Mouse (Mus musculus) stomach, postnatal 0 days (tissue): ENCODE measurements at regions not wholly inside any gene's neighbourhood (a gene's known extent, or its start where the extent isn't known, plus 50 kb on each side); places are given as distances from the start of the nearest gene placed in this dataset.

Experiments
- CTCF ChIP-seq: IDR thresholded peaks from 2 replicates; pipeline ENCODE4 v1.5.1; 2016; ENCODE audit warnings: antibody characterized with exemption, low read depth, mild to moderate bottlenecking, moderate library complexity
- EP300 ChIP-seq: optimal IDR thresholded peaks from 2 replicates; pipeline ENCODE3; 2016; ENCODE audit warnings: antibody characterized with exemption

GRCm38 (mm10) chr8:17659753-17660361, 1318.2 kb downstream of the Defb40 start:
- TF ChIP-seq CTCF, result no peak
- TF ChIP-seq EP300, result no peak
